Mouse (Mus musculus) small intestine, adult 2 months (tissue): ENCODE results near the gene Pitpnc1.

Source experiments
- CTCF ChIP-seq: fragments of 200-500 bp; IDR thresholded peaks from 2 replicates; pipeline ENCODE4 v1.5.1; 2012; ENCODE audit warnings: low read depth, mild to moderate bottlenecking, control low read depth, inconsistent platforms, low read length, moderate library complexity, mixed read lengths; ENCODE audit not compliant: insufficient replicate concordance, insufficient read length; ENCODE audit errors: extremely low read depth
- POLR2A ChIP-seq: fragments of 200-500 bp; IDR thresholded peaks from 2 replicates; pipeline ENCODE4 v1.6.1; 2012; ENCODE audit warnings: low read depth, mild to moderate bottlenecking, control low read depth, inconsistent platforms, low read length, moderate library complexity

DNA sequence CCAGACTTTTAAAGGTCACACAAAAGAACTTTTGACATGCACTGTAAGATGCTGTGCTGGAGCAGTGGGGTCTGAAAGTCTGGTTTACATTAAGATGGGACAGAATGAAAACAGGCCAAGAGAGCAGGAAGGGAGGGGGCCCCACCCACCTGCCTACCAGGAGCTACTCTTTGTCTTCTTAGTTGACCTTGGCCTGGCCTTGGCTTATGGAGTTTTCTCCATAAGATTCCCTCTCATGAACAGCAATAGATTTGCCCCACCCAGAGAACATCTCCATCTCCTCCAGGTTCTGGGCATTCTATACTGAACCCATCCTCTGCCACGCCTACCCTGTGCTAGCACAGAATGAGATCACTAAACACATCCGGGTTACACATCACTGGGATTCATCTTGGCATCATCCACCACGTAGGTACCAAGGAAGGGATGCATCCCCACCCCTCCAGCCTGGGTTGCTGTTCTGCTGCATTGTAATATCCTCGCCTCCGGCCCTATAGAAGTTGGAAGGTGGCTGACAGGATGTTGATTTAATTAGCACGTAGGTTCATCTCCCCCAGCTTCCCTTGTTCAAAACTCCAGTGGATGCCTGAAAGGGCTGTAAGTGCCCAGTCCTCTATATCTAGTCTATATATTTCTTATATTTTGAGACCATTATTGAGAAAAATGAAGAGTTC lies 34.6 kb downstream of the Pitpnc1 start:
- TF ChIP-seq POLR2A, result no peak
- TF ChIP-seq CTCF, result no peak
